Mouse (Mus musculus): ENCODE results near the gene Auts2. TPM values are rescaled to one million over a fixed set of nuclear protein-coding genes. Genes with fewer than 3 reads are reported as not detected.

The Auts2 gene
- total RNA-seq, 2 experiments from 2014 or later = 24.3 to 29.9 TPM

- no peak for DNase-seq
Measured at GRCm38 (mm10) chr5:131433291-131433690, 1109.9 kb downstream of the Auts2 start.

GRCm38 (mm10) chr5:131431896-131432295, 1111.2 kb downstream of the Auts2 start:
- DNase-seq = no peak

GRCm38 (mm10) chr5:131430109-131430508, 1113.0 kb downstream of the Auts2 start:
- peak; percentile 18 to 67 for DNase-seq

GRCm38 (mm10) chr5:131429563-131429962, 1113.6 kb downstream of the Auts2 start:
- no peak for DNase-seq

GRCm38 (mm10) chr5:131427734-131428413, 1115.3 kb downstream of the Auts2 start:
- peak; percentile 38 to 88 for DNase-seq

DNA sequence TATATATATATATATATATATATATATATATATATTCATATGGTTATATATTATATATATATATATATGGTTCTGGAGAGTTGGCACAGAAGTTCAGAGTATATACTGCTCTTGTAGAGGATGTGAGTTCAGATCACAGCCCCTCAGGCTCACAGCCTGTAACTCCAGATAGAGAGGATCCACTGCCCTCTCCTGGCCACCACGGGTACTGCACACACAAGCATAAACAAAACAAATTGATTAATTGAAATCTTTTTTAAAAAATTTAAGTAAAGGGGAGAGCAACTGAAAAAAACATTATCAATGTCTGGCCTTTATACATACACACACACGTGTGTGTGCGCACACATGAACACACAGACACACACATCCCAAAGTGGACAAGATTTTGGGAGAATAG, 1120.4 kb downstream of the Auts2 start:
- DNase-seq = no peak

- peak in 1 of 2 experiments; percentile 5 for DNase-seq
Measured at GRCm38 (mm10) chr5:131420406-131420805, 1122.7 kb downstream of the Auts2 start.

DNA sequence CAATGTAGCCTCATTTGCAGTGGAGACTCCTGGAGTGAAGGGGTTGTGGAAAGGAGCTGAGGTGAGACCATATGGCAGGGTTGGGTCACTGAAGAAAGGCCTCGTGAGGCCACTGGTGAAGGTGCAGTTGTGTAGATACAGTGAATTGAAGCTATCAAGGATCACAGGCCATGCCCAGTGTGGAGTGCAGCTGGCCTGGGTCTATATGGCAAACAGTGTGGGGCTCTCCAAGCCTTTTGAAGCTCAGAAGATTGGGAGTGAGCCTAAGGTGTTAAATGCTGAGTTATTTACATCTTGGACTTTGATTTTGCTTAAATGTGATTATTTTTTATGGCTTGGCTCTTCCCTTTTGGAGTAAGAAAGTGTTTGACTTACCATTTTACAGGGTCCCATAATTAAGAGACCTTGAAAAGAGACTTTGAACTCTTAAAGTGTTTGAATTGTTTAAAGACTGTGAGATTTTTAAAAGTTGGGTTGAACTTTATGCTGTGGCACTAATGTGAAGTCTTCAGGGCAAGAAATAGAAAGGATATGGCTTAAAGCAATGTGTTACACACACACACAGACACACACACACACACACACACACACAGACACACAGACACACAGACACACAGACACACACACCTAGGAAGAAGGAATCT, 1127.1 kb downstream of the Auts2 start:
- DNase-seq = no peak

DNA sequence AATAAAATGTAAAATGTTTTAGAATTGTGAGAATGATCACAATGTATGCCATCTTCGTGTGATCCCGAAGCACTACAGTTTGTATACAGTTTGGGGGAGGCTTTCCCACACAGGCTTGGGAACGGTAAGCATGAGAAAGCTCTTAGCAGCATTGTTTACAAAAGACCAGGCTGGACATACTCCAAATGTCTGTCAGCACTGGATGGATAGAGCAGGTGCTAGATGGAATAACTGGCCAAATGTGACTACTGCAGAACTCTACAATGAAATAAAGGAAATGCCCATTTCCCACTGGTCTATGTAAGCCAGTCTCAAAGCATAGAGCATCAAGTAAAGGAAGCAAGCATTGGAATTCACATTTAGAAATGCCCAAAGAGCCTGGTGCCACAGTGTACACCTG, 1144.9 kb downstream of the Auts2 start:
- no peak for DNase-seq

- no peak for DNase-seq
Measured at GRCm38 (mm10) chr5:131395756-131396155, 1147.4 kb downstream of the Auts2 start.
